Mouse (Mus musculus): ENCODE data around the gene Ppp1r27.
A peak's percentile ranks its signal among the peaks of the same experiment; 100 is the strongest.

The Ppp1r27 gene

GRCm38 (mm10) chr11:120545964-120546363, 5.0 kb downstream of the Ppp1r27 start:
- DNase-seq (ENCODE audit: low spot score in 2 of 2): no peak

GRCm38 (mm10) chr11:120542376-120542775, 8.6 kb downstream of the Ppp1r27 start:
- DNase-seq (ENCODE audit: low spot score in 2 of 2): no peak

GRCm38 (mm10) chr11:120541907-120542306, 9.0 kb downstream of the Ppp1r27 start:
- DNase-seq (ENCODE audit: low spot score in 2 of 2): no peak

GRCm38 (mm10) chr11:120539285-120540014, 11.5 kb downstream of the Ppp1r27 start:
- no peak for DNase-seq (ENCODE audit: low spot score in 2 of 2)

GRCm38 (mm10) chr11:120538955-120539284, 12.0 kb downstream of the Ppp1r27 start:
- DNase-seq (ENCODE audit: low spot score in 2 of 2): no peak

GRCm38 (mm10) chr11:120538485-120538884, 12.4 kb downstream of the Ppp1r27 start:
- DNase-seq (ENCODE audit: low spot score in 2 of 2): no peak

- no peak for DNase-seq (ENCODE audit: low spot score in 2 of 2)
Measured at GRCm38 (mm10) chr11:120535804-120536203, 15.1 kb downstream of the Ppp1r27 start.

GRCm38 (mm10) chr11:120535145-120535544, 15.8 kb downstream of the Ppp1r27 start:
- DNase-seq (ENCODE audit: low spot score in 2 of 2): no peak

- DNase-seq (ENCODE audit: low spot score in 2 of 2): no peak
Measured at GRCm38 (mm10) chr11:120534093-120534492, 16.8 kb downstream of the Ppp1r27 start.

- DNase-seq (ENCODE audit: low spot score in 2 of 2): no peak
Measured at GRCm38 (mm10) chr11:120531646-120532045, 19.3 kb downstream of the Ppp1r27 start.

- no peak for DNase-seq (ENCODE audit: low spot score in 2 of 2)
Measured at GRCm38 (mm10) chr11:120530085-120530964, 20.6 kb downstream of the Ppp1r27 start, which contains the start of gene Gcgr. TSS of gene Gcgr (plus strand) at chr11:120530699.

GRCm38 (mm10) chr11:120528903-120529302, 22.0 kb downstream of the Ppp1r27 start:
- DNase-seq (ENCODE audit: low spot score in 2 of 2): no peak

GRCm38 (mm10) chr11:120527690-120528354, 23.1 kb downstream of the Ppp1r27 start:
- no peak for DNase-seq (ENCODE audit: low spot score in 2 of 2)

- DNase-seq (ENCODE audit: low spot score in 2 of 2): no peak
Measured at GRCm38 (mm10) chr11:120525959-120526358, 25.0 kb downstream of the Ppp1r27 start.

GRCm38 (mm10) chr11:120522581-120522980, 28.4 kb downstream of the Ppp1r27 start:
- DNase-seq (ENCODE audit: low spot score in 2 of 2): no peak

- no peak for DNase-seq (ENCODE audit: low spot score in 2 of 2)
Measured at GRCm38 (mm10) chr11:120520967-120521540, 29.9 kb downstream of the Ppp1r27 start.

- no peak for DNase-seq (ENCODE audit: low spot score in 2 of 2)
Measured at GRCm38 (mm10) chr11:120520498-120520897, 30.4 kb downstream of the Ppp1r27 start.

- no peak for DNase-seq (ENCODE audit: low spot score in 2 of 2)
Measured at GRCm38 (mm10) chr11:120519738-120520137, 31.2 kb downstream of the Ppp1r27 start.

- no peak for DNase-seq (ENCODE audit: low spot score in 2 of 2)
Measured at GRCm38 (mm10) chr11:120518558-120518957, 32.4 kb downstream of the Ppp1r27 start.

- peak; percentile 46 to 64 for DNase-seq (ENCODE audit: low spot score in 2 of 2)
Measured at GRCm38 (mm10) chr11:120518027-120518426, 32.9 kb downstream of the Ppp1r27 start.

GRCm38 (mm10) chr11:120517147-120517546, 33.8 kb downstream of the Ppp1r27 start:
- no peak for DNase-seq (ENCODE audit: low spot score in 2 of 2)

GRCm38 (mm10) chr11:120515611-120516010, 35.3 kb downstream of the Ppp1r27 start:
- DNase-seq (ENCODE audit: low spot score in 2 of 2): peak; percentile 52 to 78
